Mouse (Mus musculus) kidney, embryonic 14.5 days (tissue): ENCODE measurements around the gene Olfr750. TPM values are rescaled to one million over a fixed set of nuclear protein-coding genes. Genes with fewer than 3 reads are reported as not detected.

Source experiments
- ATAC-seq: fragments of 200-750 bp; cut with Nextera tagmentation; 2 replicates; pipeline ENCODE4 v1.8.0; 2017; ENCODE audit warnings: moderate number of reproducible peaks, mild to moderate bottlenecking, moderate TSS enrichment, moderate library complexity; ENCODE audit not compliant: low FRiP score, low TSS enrichment
- H3K27ac ChIP-seq: fragments of 300-500 bp; sonication (generic); 2 replicates; pipeline ENCODE4 v1.5.1; 2014; ENCODE audit warnings: low read depth, mild to moderate bottlenecking, low read length, moderate library complexity, mixed read lengths
- H3K27me3 ChIP-seq: fragments of 300-500 bp; sonication (generic); 2 replicates; pipeline ENCODE4 v1.6.1; 2014; ENCODE audit warnings: mild to moderate bottlenecking, low read length; ENCODE audit not compliant: control insufficient read depth, insufficient read depth
- H3K36me3 ChIP-seq: fragments of 300-500 bp; sonication (generic); 2 replicates; pipeline ENCODE4 v1.6.1; 2014; ENCODE audit warnings: low read length, mixed read lengths; ENCODE audit not compliant: control insufficient read depth, insufficient read depth
- H3K4me1 ChIP-seq: fragments of 300-500 bp; sonication (generic); 2 replicates; pipeline ENCODE4 v1.6.1; 2014; ENCODE audit warnings: low read length, mixed read lengths; ENCODE audit not compliant: control insufficient read depth, insufficient read depth
- H3K4me2 ChIP-seq: fragments of 300-500 bp; sonication (generic); replicated peaks from 2 replicates; pipeline ENCODE4 v1.6.1; 2014; ENCODE audit warnings: low read depth, mild to moderate bottlenecking, low read length
- H3K4me3 ChIP-seq: fragments of 300-500 bp; sonication (generic); 2 replicates; pipeline ENCODE4 v1.5.1; 2014; ENCODE audit warnings: mild to moderate bottlenecking, low read length
- H3K9ac ChIP-seq: fragments of 300-500 bp; sonication (generic); 2 replicates; pipeline ENCODE4 v1.6.1; 2014; ENCODE audit warnings: low read depth, mild to moderate bottlenecking, low read length, moderate library complexity
- H3K9me3 ChIP-seq: fragments of 300-500 bp; sonication (generic); 2 replicates; pipeline ENCODE4 v1.6.1; 2016; ENCODE audit warnings: low read length; ENCODE audit not compliant: control insufficient read depth
- WGBS: fragments of 180-500 bp; shearing (Covaris S2); extraction: QIAGEN DNeasy Blood & Tissue Kit; methylation state at CpG from one replicate; pipeline ENCODE4 v1.1.7; 2014; 5-methylcytosine and 5-hydroxymethylcytosine counted together
- polyA plus RNA-seq: library from polyadenylated mRNA; unstranded; fragments of >200 nt; fragmentation: Nextera tagmentation; extraction: Ambion mirVana; gene quantifications from 2 replicates; pipeline ENCODE4 v1.2.1, GENCODE M21; 2014

Olfr750 gene
- polyA plus RNA-seq, 1 experiment from 2014 or later, result not detected

GRCm38 (mm10) chr14:51053176-51053575 is 21.1 kb downstream of the Olfr750 start:
- no peaks in the 10 kb centered on the region for H3K9me3 ChIP-seq
- H3K27me3 ChIP-seq, result no peaks in the 10 kb centered on the region
- peak; percentile 81 for ATAC-seq
- WGBS, result 22% methylated on average over 5 of the region's 5 CpGs
- no peak overlapping the region for H3K4me2 ChIP-seq
- H3K4me1 ChIP-seq, result peaks cover 3% of the 10 kb centered on the region; the same call in 1 of the 2 replicates
- H3K4me3 ChIP-seq, result no peak overlapping the region
- H3K36me3 ChIP-seq, result no peaks in the 10 kb centered on the region
- H3K27ac ChIP-seq, result no peak overlapping the region; the same call in 1 of the 2 replicates
- H3K9ac ChIP-seq, result no peak overlapping the region

DNA sequence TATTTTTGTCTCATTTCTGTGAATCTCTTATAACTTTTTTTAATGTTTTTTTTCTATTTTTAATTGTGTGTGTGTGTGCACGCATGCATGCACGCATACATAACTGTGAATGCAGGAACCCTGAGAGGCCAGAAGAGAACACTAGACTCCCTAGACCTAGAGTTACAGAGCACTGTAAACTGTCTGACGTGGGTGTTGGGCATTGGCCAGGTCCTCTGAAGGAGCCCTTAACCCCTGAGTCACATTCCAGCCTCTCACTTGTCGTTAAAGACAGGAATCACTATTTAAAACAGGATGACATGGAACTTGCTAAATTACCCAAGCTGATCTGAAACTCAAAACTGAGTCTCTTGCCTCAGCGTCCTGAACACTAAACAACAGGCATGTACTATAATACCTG is 22.3 kb downstream of the Olfr750 start:
- WGBS, result 37% methylated on average over 5 of the region's 5 CpGs
- no peak for ATAC-seq

DNA sequence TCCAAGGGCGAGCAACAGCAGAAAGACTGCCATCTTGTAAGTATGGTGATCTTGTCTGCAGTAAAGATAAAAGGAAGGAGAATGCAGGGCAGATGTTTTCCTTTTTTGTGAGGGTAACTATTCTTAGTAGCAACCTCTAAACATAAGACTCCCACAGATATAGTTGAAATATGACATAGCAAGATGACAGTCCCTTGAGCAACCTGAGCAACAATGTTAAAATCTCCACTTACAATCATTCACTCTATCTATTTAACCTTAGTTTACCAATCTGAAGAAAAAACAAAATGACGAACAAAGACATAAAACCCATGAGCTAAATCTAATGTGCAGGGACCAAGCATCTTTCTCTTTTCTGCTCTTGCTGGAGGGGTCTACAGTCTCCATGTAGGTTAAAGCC is 24.2 kb downstream of the Olfr750 start, which contains the start of gene Rnase11:
Rnase11 (minus strand) TSS at position 101 of the 400 bp plus-strand sequence.
- WGBS, result 87% methylated on average over 2 of the region's 2 CpGs
- H3K9me3 ChIP-seq, result no peaks in the 10 kb centered on the region
- no peak for ATAC-seq
- H3K4me3 ChIP-seq, result no peak within 1 kb of the TSS
- no peak within 1 kb of the TSS for H3K27ac ChIP-seq
- H3K36me3 ChIP-seq, result no peaks in the 10 kb centered on the region
- no peaks in the 10 kb centered on the region; the same call in 1 of the 2 replicates for H3K4me1 ChIP-seq
- H3K27me3 ChIP-seq, result no peaks in the 10 kb centered on the region
- H3K9ac ChIP-seq, result no peak within 1 kb of the TSS
- H3K4me2 ChIP-seq, result no peak within 1 kb of the TSS

More for the DNA sequence above, 22.3 kb downstream of the Olfr750 start:
- Histone ChIP-seq H3K9me3 (no peaks in the 10 kb centered on the region), H3K9ac (no peak overlapping the region), H3K4me2 (no peak overlapping the region), H3K36me3 (no peaks in the 10 kb centered on the region), H3K27ac (no peak overlapping the region), H3K4me3 (no peak overlapping the region), H3K4me1 (no peaks in the 10 kb centered on the region; the same call in 1 of the 2 replicates), H3K27me3 (no peaks in the 10 kb centered on the region)

- Histone ChIP-seq H3K4me3 (no peak overlapping the region), H3K4me1 (no peaks in the 10 kb centered on the region; the same call in 1 of the 2 replicates), H3K27ac (no peak overlapping the region), H3K9ac (no peak overlapping the region), H3K9me3 (no peaks in the 10 kb centered on the region), H3K36me3 (no peaks in the 10 kb centered on the region), H3K4me2 (no peak overlapping the region), H3K27me3 (no peaks in the 10 kb centered on the region)
- WGBS, result 25% methylated on average over 5 of the region's 5 CpGs
- no peak for ATAC-seq
These were observed 26.4 kb downstream of the Olfr750 start for GRCm38 (mm10) chr14:51047846-51048245.

DNA sequence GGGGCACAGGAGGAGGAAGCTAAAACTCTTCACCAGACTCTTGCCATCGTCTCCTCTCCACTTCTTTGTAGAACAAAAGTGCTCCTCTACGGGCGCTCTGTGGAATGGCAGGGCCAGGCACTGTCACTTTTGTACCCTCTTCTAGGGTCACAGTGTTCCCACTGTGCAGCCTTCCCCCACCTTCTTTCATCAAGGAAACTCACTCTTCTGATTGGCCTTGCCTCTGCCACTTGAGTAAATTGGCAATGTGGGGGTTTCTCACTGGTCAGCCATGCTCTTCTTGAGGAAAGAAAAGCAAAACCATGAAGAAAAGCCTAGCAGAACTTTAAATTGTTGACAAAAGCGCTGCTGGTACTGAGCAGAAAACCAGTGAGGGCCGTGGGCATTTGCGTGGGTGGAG is 32.5 kb downstream of the Olfr750 start, which contains the start of gene Rnase9:
Rnase9 (minus strand) TSS at position 101 of the 400 bp plus-strand sequence.
- no peak for ATAC-seq
- no peak within 1 kb of the TSS for H3K4me3 ChIP-seq
- H3K9ac ChIP-seq, result no peak within 1 kb of the TSS
- no peaks in the 10 kb centered on the region for H3K27me3 ChIP-seq
- H3K36me3 ChIP-seq, result no peaks in the 10 kb centered on the region
- H3K9me3 ChIP-seq, result no peaks in the 10 kb centered on the region
- no peak within 1 kb of the TSS for H3K27ac ChIP-seq
- H3K4me2 ChIP-seq, result no peak within 1 kb of the TSS
- H3K4me1 ChIP-seq, result no peaks in the 10 kb centered on the region
- WGBS, result 77% methylated on average over 6 of the region's 6 CpGs

DNA sequence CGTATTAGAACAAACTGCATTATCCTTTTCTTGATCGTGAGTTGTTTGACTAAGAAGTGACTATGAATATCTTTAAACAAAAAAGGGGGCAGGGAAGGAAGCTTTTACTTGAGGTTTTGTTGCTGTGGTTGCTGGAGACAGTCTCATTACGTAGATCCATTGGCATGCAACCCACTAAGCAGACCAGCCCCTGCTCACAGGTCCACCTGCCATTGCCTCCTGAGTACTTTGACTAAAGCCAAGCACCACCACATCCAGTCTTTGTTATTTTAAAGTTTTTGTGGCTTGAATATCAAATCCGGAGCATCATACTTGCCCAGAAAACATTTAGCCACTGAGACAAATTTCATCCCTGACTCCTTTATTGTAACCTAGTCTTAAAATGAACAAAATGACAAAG is 38.0 kb downstream of the Olfr750 start:
- ATAC-seq, result no peak
- 81% methylated on average over 4 of the region's 4 CpGs for WGBS
- Histone ChIP-seq H3K4me2 (no peak overlapping the region), H3K27ac (no peak overlapping the region), H3K4me1 (no peaks in the 10 kb centered on the region), H3K27me3 (no peaks in the 10 kb centered on the region), H3K36me3 (no peaks in the 10 kb centered on the region), H3K4me3 (no peak overlapping the region), H3K9me3 (no peaks in the 10 kb centered on the region), H3K9ac (no peak overlapping the region)

DNA sequence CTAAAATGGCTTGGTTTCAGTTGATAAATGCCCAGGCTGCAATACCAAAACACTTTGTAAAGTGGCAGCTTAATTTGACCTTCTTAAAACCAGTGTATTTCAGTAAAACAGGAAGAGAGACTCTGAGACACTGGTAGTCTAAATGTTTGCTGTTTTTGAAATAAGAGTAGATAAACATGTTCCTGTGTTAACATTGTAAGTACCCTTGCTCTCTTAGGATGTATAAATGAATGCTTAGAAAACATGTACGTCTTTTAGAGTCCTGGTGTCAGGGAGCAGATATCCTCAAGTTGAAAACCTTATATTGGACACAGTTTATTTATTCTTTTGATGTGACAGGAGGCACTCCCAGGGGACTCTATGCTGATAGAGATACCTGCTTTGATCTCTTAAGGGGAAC is 39.0 kb downstream of the Olfr750 start:
- 13% methylated on average over 1 of the region's 1 CpGs for WGBS
- Histone ChIP-seq H3K27me3 (no peaks in the 10 kb centered on the region), H3K4me2 (no peak overlapping the region), H3K27ac (no peak overlapping the region), H3K36me3 (no peaks in the 10 kb centered on the region), H3K4me3 (no peak overlapping the region), H3K9me3 (no peaks in the 10 kb centered on the region), H3K9ac (no peak overlapping the region), H3K4me1 (no peaks in the 10 kb centered on the region)
- ATAC-seq, result no peak

- peak; percentile 51 for ATAC-seq
- Histone ChIP-seq H3K4me2 (no peak overlapping the region), H3K9me3 (no peaks in the 10 kb centered on the region), H3K4me1 (no peaks in the 10 kb centered on the region), H3K9ac (no peak overlapping the region), H3K4me3 (no peak overlapping the region), H3K27me3 (no peaks in the 10 kb centered on the region), H3K27ac (no peak overlapping the region), H3K36me3 (no peaks in the 10 kb centered on the region)
- 65% methylated on average over 3 of the region's 3 CpGs for WGBS
These were observed 46.7 kb downstream of the Olfr750 start for GRCm38 (mm10) chr14:51027387-51028155.

- no peak overlapping the region for H3K9ac ChIP-seq
- no peaks in the 10 kb centered on the region for H3K9me3 ChIP-seq
- peak; percentile 60; the same call in 1 of the 2 replicates for ATAC-seq
- H3K4me3 ChIP-seq, result no peak overlapping the region
- 38% methylated on average over 5 of the region's 5 CpGs for WGBS
- no peak overlapping the region for H3K27ac ChIP-seq
- no peaks in the 10 kb centered on the region for H3K36me3 ChIP-seq
- H3K27me3 ChIP-seq, result no peaks in the 10 kb centered on the region
- H3K4me1 ChIP-seq, result no peaks in the 10 kb centered on the region
- H3K4me2 ChIP-seq, result no peak overlapping the region
These were observed 47.7 kb downstream of the Olfr750 start for GRCm38 (mm10) chr14:51026391-51027133.
